Mouse (Mus musculus): ENCODE results near the gene D630045J12Rik. TPM values are rescaled to one million over a fixed set of nuclear protein-coding genes. Genes with fewer than 3 reads are reported as not detected.

The D630045J12Rik gene
- 10 to 100 TPM; 39.6 to 41.8 TPM for total RNA-seq (2021)
- long read RNA-seq, experiment 1, partial matches to known transcripts, result 2 of 5 reads
- long read RNA-seq, experiment 1, other reads (novel, unspliced or antisense), result 3 of 5 reads
- long read RNA-seq, experiment 2, partial matches to known transcripts, result 0 of 7 reads
- long read RNA-seq, experiment 2, other reads (novel, unspliced or antisense), result 7 of 7 reads

DNA sequence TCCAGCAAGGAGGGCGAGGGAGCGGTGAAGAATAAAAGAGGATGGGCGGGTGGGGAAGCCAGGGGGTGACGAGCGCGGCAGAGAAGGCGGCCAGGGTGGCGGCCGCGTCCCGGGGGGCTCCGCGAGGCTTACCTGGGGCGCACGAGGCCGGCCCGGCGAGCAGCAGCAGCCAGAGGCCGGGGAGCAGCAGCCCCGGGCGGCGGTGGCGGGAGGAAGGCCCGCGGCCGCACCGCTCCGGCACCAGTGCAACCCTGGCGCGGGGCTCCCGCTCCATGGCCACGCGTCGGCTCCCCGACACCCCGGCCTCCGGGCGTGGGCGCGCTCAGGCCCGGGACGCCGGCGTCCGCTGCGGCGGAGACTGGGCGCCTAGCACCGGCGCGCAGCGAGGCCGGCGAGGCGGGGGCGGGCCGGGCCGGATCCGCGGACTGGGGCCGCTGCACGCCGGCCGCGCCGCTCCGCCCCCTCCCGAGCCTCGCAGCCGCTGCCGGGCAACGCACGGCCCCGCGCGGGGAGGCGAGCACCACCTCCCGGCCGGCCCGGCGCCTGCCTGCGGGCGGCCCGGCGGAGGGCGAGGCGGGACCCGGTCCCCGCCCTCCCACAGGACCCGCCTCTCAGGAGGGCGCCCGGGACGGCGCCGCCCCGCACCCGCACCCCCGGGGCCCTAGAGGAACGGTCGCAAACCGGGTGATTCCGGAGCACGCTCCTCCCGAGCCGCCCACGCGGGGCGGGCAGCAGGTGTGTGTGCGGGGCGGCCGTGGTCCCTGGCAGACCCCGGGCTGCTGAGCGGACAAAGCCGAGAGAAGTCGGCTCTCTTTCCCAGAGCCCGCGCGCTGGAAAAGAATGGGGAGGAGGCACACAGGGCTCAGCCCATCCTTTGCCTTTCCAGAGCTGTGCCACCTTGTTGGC lies at the start of gene D630045J12Rik:
TSS of gene D630045J12Rik (minus strand) at position 274 of the 906 bp plus-strand sequence.
- DNase-seq (ENCODE audit: low spot score in 2 of 2), result peak; percentile 53 to 59

DNA sequence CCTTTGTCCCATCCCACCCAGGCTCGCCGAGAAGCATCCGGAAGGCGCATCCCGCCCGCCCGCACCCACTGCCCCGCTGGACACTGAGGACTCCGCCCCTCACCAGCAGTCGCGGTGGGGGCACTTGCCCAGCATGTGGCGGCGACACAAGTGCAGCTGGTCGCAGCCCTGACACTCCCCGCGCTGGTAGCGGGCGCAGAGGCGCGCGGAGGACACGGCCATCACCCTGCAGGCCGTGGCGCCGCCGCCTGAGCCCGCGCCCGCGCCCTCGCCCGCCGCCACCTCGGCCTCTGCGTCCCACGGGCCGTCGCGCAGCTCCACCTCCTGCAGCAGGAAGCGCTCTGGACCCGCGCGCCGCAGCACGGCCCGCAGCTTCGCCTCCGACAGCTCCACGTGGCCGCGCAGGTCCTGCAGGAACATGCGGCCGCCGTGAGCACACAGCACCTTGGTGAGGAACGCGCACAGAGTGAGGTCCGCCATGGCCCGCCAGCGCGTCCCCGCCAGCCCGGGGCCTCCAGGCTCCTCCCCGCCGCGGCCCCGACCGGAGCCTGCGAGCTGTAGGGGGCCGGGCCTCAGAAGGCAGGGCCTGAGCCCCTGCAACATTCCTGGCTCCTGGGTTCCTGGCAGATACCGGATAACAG lies 45.1 kb upstream of the D630045J12Rik start, which contains the start of gene Zc3hav1l:
TSS of gene Zc3hav1l (minus strand) at position 499 of the 641 bp plus-strand sequence.
- peak; percentile 49 to 64 for DNase-seq (ENCODE audit: low spot score in 2 of 2)

DNA sequence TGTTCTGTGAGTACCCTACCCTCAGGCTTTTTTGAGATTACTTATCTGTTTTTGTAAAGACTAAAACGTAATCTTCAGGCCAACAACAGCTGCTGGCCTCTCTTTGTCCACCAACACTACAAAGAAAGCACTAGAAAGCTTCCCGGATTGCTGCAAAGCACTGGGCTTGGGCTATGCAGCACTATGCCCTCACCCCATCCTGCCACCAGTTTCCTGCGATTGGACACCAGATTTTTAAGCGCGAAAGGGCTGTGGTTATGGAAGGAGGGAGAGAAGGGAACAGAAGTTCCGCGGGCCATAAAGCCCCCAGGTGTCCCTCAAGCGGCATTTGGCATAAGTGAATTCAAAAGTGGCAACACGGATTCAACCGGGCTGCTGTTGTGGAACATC lies 44.4 kb upstream of the D630045J12Rik start:
- peak in 1 of 2 experiments; percentile 9 for DNase-seq (ENCODE audit: low spot score in 2 of 2)

- DNase-seq (ENCODE audit: low spot score in 2 of 2), result no peak
Measured at GRCm38 (mm10) chr6:38297580-38298245, 43.9 kb upstream of the D630045J12Rik start.

GRCm38 (mm10) chr6:38293708-38294107 lies 39.9 kb upstream of the D630045J12Rik start:
- no peak for DNase-seq (ENCODE audit: low spot score in 2 of 2)

GRCm38 (mm10) chr6:38292871-38293646 lies 39.2 kb upstream of the D630045J12Rik start:
- no peak for DNase-seq (ENCODE audit: low spot score in 2 of 2)

DNA sequence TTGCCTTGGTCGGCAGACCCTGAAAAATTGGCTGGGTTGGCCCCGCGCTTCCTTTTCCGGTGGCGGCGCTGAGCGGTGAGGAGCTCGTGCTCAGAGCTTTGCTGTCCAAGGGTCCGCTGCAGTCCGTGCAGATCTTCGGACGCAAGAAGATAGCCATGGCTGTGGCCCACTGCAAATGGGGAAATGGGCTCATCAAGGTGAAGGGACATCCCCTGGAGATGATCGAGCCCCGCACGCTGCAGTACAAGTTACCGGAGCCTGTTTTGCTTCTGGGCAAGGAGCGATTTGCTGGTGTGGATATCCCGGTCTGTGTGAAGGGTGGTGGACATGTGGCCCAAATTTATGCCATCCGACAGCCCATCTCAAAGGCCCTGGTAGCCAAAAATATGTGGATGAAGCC lies 30.6 kb upstream of the D630045J12Rik start:
- DNase-seq (ENCODE audit: low spot score in 2 of 2), result no peak

- DNase-seq (ENCODE audit: low spot score in 2 of 2), result no peak
Measured at GRCm38 (mm10) chr6:38264466-38264865, 10.7 kb upstream of the D630045J12Rik start.

DNA sequence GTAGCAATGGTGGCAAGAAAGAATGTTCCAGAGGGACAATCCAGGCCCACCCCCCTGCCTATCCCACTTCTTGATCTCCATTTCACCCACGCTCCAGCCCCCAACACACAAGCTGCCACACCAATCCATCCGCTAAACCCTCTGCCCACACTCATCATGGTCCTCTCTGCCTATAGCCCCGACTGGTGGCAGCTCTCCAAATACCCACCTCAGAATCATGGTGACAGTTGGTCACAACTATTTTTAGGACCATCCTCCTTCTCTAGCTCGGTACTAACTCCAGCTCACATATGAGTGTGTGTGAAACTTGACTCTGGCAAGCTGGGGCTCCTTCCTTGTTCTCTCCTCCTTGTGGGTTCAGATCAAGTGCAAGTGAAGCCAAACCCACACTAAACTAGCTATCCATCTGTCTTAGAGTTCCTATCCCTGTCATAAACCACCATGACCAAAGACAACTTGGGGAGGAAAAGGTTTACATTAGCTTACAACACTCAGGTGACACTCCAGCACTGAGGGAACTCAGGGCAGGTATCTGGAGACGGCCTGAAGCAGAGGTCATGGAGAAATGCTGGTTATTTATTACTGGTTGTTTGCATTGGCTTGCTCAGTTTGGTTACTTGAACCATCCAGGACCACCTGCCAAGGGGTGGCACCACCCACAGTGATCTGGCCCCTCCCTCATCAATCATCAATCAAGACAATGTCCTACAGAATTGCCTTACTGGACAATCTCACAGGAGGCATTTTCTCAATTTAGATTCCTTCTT lies 9.8 kb upstream of the D630045J12Rik start:
- DNase-seq (ENCODE audit: low spot score in 2 of 2), result no peak

- DNase-seq (ENCODE audit: low spot score in 2 of 2), result no peak
Measured at GRCm38 (mm10) chr6:38261877-38262276, 8.1 kb upstream of the D630045J12Rik start.

GRCm38 (mm10) chr6:38257506-38257905 lies 3.7 kb upstream of the D630045J12Rik start:
- DNase-seq (ENCODE audit: low spot score in 2 of 2), result no peak

- DNase-seq (ENCODE audit: low spot score in 2 of 2), result no peak
Measured at GRCm38 (mm10) chr6:38256793-38257192, 3.0 kb upstream of the D630045J12Rik start.

GRCm38 (mm10) chr6:38255794-38256193 lies 2.0 kb upstream of the D630045J12Rik start:
- DNase-seq (ENCODE audit: low spot score in 2 of 2), result no peak

DNA sequence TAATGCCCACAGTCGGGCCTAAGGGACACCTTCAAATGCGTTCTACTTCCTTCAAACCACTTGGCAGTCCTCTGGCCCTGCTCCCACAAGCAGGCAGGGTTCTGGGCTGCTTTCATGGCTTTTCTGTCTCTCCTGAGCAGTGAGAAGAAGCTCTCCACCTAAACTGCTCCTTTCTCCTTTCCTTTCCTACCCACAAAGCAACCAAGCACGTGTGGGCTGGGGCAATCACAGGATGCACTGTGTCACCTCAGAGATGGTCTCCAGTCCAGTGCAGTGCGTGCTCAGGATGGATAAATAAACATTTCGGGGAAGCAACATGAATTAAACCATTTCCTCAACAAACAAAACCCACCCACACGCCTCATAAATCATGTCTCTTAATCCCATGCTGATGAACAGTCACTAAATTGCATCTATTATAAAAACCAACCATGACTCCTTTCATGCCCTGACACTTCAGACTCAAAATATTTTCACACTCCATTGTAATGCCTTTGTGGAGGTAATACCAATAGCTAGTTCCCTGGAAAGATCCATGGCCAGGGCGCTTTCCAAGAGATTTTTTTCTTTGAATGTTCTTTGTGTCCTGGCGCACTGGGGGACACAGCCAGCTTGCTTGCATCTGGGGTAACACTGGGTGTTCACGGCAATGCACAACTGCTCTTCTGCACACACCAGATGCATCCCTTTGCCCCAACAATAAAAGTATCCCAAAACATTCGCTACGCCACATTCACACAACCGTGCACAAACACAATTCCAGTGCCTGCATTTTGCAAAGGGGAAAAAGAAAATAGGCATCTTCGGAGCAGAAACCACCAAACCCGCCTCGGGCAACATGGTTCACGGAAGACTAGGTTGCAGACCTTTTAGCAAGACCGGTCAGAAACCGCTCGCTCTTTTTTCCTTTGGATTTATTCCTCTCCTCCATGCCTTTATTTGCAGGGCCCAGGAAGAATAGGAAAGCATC lies 758 bp downstream of the D630045J12Rik start:
- peak in 1 of 2 experiments; percentile 32 for DNase-seq (ENCODE audit: low spot score in 2 of 2)

DNA sequence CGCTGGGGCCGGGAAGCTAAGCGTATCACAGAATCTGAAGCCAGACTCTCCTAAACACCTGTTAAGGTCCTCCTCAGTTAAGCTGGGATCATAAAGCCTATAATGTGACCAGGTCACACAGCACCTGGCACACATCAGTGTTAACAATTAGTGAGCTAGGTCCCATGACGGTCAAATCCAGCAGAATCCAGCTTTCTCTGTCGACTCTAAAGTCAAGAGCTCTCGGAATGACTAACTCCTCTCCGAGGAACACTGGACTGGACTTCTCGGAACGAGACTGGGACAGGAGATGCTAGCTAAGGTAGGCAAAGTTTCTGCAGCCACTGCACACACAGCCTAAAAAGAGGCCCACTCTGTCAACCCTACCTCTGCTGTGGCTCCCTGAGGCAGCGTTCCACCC lies 1.7 kb downstream of the D630045J12Rik start:
- no peak for DNase-seq (ENCODE audit: low spot score in 2 of 2)

DNA sequence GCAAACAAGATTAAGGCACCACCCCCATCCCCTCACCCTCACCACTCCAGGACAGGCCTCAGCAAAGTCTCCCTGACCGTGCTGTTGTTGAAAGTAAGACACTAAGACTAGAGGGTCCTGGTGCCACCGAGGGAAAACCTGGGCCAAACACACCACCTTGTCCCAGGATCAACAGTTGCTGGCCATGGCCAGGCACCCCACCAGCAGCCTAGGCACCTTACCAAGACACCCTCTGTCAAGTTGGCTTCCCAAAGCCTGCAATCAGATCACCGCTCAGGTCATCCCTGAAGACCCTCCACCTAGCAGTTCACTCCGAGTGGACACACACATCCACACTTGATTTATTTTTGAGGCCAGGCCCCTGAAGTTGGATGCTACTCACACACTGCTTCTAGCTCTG lies 2.3 kb downstream of the D630045J12Rik start:
- DNase-seq (ENCODE audit: low spot score in 2 of 2), result no peak

- DNase-seq (ENCODE audit: low spot score in 2 of 2), result no peak
Measured at GRCm38 (mm10) chr6:38247362-38247761, 6.4 kb downstream of the D630045J12Rik start.

DNA sequence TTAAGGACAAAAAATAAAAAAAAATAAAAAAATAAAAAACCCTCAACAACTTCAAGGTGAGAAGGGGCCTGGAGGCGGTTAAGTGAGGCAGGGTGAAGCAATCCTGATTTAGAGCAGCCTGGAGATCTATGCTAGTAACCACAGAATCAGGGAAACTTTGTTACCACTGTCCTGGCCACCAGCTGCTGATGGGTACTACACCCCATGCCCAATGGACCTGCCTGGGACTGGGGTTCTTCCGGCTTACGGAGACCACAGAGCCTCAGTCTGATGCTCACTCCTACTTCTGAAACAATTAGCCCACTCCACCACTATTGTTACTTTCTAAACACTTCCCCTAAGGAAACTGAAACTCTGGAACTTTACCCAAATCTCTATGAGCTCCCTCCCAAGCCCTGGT lies 9.0 kb downstream of the D630045J12Rik start:
- DNase-seq (ENCODE audit: low spot score in 2 of 2), result no peak

- DNase-seq (ENCODE audit: low spot score in 2 of 2), result no peak
Measured at GRCm38 (mm10) chr6:38244167-38244566, 9.6 kb downstream of the D630045J12Rik start.

Data from layer of hippocampus, postnatal 14 days (tissue).